Mouse (Mus musculus): ENCODE measurements at regions not wholly inside any gene's neighbourhood (a gene's known extent, or its start where the extent isn't known, plus 50 kb on each side); places are given as distances from the start of the nearest gene placed in this dataset.
A peak's percentile ranks its signal among the peaks of the same experiment; 100 is the strongest.

DNA sequence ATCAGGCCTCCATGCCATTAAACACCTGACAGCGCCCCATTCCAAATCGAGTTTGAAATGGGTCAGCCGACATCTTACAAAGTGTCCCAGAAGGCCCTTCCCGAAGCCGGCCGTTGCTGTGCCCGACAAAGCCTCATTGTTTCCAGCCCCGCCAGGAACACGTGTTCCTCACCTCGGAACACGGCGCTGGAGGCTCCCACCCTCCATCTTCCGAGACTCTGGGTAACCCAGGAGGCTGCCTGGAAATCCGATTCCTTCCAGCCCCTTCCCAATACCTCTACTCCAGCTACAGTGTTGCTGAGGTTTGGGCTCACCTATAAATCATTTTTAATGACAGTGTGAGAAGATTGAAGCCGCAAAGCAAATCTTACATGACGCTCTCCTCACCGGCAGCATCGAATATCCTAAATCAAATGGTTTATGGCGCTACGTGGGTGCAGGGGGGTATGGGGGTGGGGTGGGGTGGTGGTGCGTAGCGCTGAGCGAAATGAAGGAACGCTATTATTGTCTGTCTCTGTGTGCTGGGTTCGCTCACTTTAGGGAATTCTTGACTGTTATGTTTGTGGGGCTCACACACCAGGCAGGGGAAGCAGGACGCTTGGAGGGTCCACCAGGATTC lies 399.1 kb upstream of the Tbx3 start:
- no peak overlapping the region for H3K4me3 ChIP-seq (ENCODE audit: low read depth, low read length)
- no peaks in the 10 kb centered on the region for H3K27me3 ChIP-seq (replicated peaks; ENCODE audit: control insufficient read depth, insufficient read depth, low read length)
- no peaks in the 10 kb centered on the region for H3K4me1 ChIP-seq (ENCODE audit: control insufficient read depth, insufficient read depth, low read length)
- H3K36me3 ChIP-seq (ENCODE audit: control insufficient read depth, insufficient read depth, low read length): no peaks in the 10 kb centered on the region
- H3K27ac ChIP-seq (ENCODE audit: low read depth, low read length): no peak overlapping the region
- no peak overlapping the region for H3K4me2 ChIP-seq (ENCODE audit: low read length)
- no peak overlapping the region for H3K9ac ChIP-seq (ENCODE audit: low read length)
- ATAC-seq (no peak), DNase-seq (ENCODE audit: low spot score) (no peak)
- H3K9me3 ChIP-seq (replicated peaks; ENCODE audit: control insufficient read depth, low read length): no peaks in the 10 kb centered on the region
- WGBS: 89% methylated on average over 26 of the region's 26 CpGs

DNA sequence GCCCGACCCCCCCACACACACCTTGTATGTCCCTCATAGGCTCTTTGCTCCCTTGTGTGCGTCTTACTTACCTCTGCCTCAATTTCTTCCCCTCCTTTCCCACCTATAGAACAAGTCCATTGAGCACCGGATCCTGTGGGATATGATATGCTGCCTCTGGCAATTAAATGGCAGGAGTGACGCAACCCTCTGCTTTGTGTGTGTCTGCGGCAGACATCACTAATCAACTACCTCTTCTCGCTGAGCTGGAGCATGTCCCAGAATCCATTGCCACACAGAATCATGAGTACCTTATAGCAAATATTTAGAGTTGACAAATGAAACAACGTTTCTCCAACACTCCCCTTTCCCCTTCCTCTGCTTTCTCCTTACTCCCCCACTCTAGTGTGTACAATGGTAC lies 397.3 kb upstream of the Tbx3 start:
- H3K4me1 ChIP-seq (ENCODE audit: control insufficient read depth, insufficient read depth, low read length): no peaks in the 10 kb centered on the region
- H3K9me3 ChIP-seq (replicated peaks; ENCODE audit: control insufficient read depth, low read length): no peaks in the 10 kb centered on the region
- DNase-seq (ENCODE audit: low spot score) (no peak), ATAC-seq (no peak)
- H3K4me3 ChIP-seq (ENCODE audit: low read depth, low read length): no peak overlapping the region
- H3K36me3 ChIP-seq (ENCODE audit: control insufficient read depth, insufficient read depth, low read length): no peaks in the 10 kb centered on the region
- H3K4me2 ChIP-seq (ENCODE audit: low read length): no peak overlapping the region
- no peaks in the 10 kb centered on the region for H3K27me3 ChIP-seq (replicated peaks; ENCODE audit: control insufficient read depth, insufficient read depth, low read length)
- H3K9ac ChIP-seq (ENCODE audit: low read length): no peak overlapping the region
- 82% methylated on average over 7 of the region's 7 CpGs for WGBS
- no peak overlapping the region for H3K27ac ChIP-seq (ENCODE audit: low read depth, low read length)

DNA sequence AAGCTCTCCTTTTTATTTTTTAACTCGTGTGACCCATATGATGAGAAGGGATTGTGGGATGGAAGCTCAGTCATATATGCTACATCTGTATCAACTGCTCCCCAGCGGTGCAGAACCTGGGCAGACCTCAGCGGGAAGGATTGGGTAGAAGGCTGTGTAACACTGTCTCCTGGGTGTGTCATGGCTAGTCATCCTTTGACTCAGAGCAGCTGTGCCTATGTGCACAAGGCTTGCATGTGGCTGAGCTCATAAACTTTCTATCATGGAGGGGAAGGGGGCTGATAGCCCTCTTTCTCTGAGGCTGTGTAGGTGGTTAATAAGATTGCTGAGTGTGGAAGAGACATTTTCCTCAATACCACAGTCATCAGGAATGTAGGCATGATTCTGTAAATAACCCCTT lies 396.9 kb upstream of the Tbx3 start:
- Histone ChIP-seq H3K9ac (ENCODE audit: low read length) (no peak overlapping the region), H3K27ac (ENCODE audit: low read depth, low read length) (no peak overlapping the region), H3K4me2 (ENCODE audit: low read length) (no peak overlapping the region), H3K4me3 (ENCODE audit: low read depth, low read length) (no peak overlapping the region), H3K36me3 (ENCODE audit: control insufficient read depth, insufficient read depth, low read length) (no peaks in the 10 kb centered on the region), H3K4me1 (ENCODE audit: control insufficient read depth, insufficient read depth, low read length) (no peaks in the 10 kb centered on the region), H3K9me3 (replicated peaks; ENCODE audit: control insufficient read depth, low read length) (no peaks in the 10 kb centered on the region), H3K27me3 (replicated peaks; ENCODE audit: control insufficient read depth, insufficient read depth, low read length) (no peaks in the 10 kb centered on the region)
- ATAC-seq (no peak), DNase-seq (ENCODE audit: low spot score) (no peak)
- 81% methylated on average over 3 of the region's 3 CpGs for WGBS

DNA sequence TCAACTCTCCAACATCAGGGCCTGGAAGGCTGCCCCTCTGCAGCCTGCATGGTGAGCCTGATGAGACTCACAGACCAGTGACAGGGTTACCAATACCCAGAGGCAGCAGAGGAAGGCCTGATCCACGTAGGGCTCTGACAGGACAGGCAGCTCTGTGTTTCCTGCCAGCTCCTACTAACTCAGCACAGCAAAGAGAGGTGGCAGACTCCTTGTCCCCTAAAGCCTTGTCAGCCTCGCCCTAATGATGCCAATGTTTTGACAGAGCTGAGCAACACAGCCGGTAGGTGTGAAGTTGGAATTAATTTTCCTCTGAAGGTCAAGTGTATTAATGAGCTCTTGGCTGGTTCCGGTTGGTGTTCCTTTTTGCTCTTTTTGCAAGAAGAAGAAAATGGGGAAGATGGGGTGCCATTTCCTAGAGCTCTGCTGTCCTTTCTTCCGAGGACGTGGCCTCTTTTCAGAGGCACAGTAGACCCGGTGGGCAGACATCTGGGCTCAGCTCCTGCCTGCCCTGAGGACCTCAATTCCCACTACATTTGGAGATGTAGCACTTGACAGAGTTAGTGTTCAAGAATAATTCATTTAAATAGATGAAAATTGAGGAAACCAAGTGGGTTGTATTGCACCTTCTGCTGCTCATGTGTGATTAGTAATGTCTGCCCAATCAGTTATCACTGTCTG lies 395.5 kb upstream of the Tbx3 start:
- WGBS: 43% methylated on average over 7 of the region's 7 CpGs

DNA sequence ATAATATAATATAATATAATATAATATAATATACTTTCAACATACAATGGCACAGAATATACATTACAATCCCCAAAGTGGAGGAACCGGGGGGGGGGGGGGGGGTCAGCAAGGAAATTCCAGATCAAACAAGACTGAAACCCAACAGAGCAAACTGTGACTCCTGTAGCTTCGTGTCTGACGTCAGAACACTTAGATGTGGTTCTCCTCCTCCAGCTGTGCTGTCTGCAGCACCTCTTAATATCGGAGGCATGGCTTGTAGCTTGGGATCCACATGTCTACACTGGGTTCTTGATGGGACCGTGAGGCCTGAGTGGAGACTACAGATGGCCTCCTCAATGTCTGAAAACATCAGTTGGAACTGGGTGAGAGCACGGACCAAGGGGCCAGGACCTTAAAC lies 390.3 kb upstream of the Tbx3 start:
- no peak overlapping the region for H3K27ac ChIP-seq (ENCODE audit: low read depth, low read length)
- DNase-seq (ENCODE audit: low spot score) (no peak), ATAC-seq (no peak)
- H3K9ac ChIP-seq (ENCODE audit: low read length): no peak overlapping the region
- H3K4me2 ChIP-seq (ENCODE audit: low read length): no peak overlapping the region
- H3K9me3 ChIP-seq (replicated peaks; ENCODE audit: control insufficient read depth, low read length): no peaks in the 10 kb centered on the region; the same call in 1 of the 2 replicates
- no peaks in the 10 kb centered on the region for H3K4me1 ChIP-seq (ENCODE audit: control insufficient read depth, insufficient read depth, low read length)
- 89% methylated on average over 6 of the region's 6 CpGs for WGBS
- no peaks in the 10 kb centered on the region for H3K27me3 ChIP-seq (replicated peaks; ENCODE audit: control insufficient read depth, insufficient read depth, low read length)
- H3K4me3 ChIP-seq (ENCODE audit: low read depth, low read length): no peak overlapping the region
- H3K36me3 ChIP-seq (ENCODE audit: control insufficient read depth, insufficient read depth, low read length): no peaks in the 10 kb centered on the region

More for the DNA sequence above, 395.5 kb upstream of the Tbx3 start:
- peak; percentile 85 for ATAC-seq
- Histone ChIP-seq H3K27ac (ENCODE audit: low read depth, low read length) (no peak overlapping the region), H3K9ac (ENCODE audit: low read length) (no peak overlapping the region), H3K9me3 (replicated peaks; ENCODE audit: control insufficient read depth, low read length) (no peaks in the 10 kb centered on the region), H3K4me3 (ENCODE audit: low read depth, low read length) (no peak overlapping the region), H3K4me2 (ENCODE audit: low read length) (no peak overlapping the region), H3K36me3 (ENCODE audit: control insufficient read depth, insufficient read depth, low read length) (no peaks in the 10 kb centered on the region), H3K27me3 (replicated peaks; ENCODE audit: control insufficient read depth, insufficient read depth, low read length) (no peaks in the 10 kb centered on the region), H3K4me1 (ENCODE audit: control insufficient read depth, insufficient read depth, low read length) (no peaks in the 10 kb centered on the region)
- peak; percentile 78 for DNase-seq (ENCODE audit: low spot score)

DNA sequence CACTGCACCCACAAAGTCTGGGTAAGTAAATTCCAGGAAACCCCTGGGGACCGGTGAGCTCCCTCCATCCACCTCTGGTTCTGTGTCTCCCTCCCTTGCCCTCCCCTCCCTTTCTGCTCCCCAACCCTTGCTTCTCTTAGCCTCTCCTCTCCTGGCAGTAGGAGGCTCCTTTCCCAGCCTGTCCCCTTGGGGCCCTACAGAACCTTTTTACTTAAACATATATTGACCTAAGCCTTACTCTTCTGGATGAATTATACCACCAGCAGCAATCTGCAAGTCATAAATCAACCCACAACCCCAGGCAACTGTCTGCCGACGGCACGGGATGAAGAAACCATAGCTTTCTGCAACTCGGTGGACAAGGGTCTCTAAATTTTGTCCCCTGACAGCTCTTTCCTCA lies 380.7 kb upstream of the Tbx3 start:
- no peaks in the 10 kb centered on the region for H3K36me3 ChIP-seq (ENCODE audit: control insufficient read depth, insufficient read depth, low read length)
- no peaks in the 10 kb centered on the region for H3K27me3 ChIP-seq (replicated peaks; ENCODE audit: control insufficient read depth, insufficient read depth, low read length)
- WGBS: 89% methylated on average over 5 of the region's 5 CpGs
- no peaks in the 10 kb centered on the region for H3K9me3 ChIP-seq (replicated peaks; ENCODE audit: control insufficient read depth, low read length)
- no peak overlapping the region for H3K4me3 ChIP-seq (ENCODE audit: low read depth, low read length)
- DNase-seq (ENCODE audit: low spot score) (no peak), ATAC-seq (no peak)
- H3K4me2 ChIP-seq (ENCODE audit: low read length): no peak overlapping the region
- no peak overlapping the region for H3K27ac ChIP-seq (ENCODE audit: low read depth, low read length)
- no peaks in the 10 kb centered on the region for H3K4me1 ChIP-seq (ENCODE audit: control insufficient read depth, insufficient read depth, low read length)
- H3K9ac ChIP-seq (ENCODE audit: low read length): no peak overlapping the region

DNA sequence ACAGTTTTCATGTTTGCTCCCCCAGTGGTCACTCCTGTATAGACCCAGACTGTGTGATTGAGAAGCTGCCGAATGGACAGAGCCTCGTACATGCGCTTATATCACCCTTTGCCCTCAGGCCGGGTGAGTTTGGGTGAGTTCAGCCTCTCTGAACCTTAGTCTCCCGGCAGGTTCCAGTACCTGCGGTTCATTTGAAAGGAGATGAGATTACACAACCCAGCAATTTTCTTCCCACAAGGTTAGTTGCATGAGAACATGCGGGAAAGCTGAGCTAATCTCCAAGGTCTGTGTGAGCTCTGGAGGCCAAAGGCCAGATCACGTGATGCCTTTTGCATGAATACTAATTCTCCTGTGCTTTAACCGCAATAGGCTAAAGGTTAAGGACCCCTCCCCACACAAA lies 378.1 kb upstream of the Tbx3 start:
- no peak overlapping the region for H3K27ac ChIP-seq (ENCODE audit: low read depth, low read length)
- H3K36me3 ChIP-seq (ENCODE audit: control insufficient read depth, insufficient read depth, low read length): no peaks in the 10 kb centered on the region
- H3K9ac ChIP-seq (ENCODE audit: low read length): no peak overlapping the region
- H3K27me3 ChIP-seq (replicated peaks; ENCODE audit: control insufficient read depth, insufficient read depth, low read length): no peaks in the 10 kb centered on the region
- no peak overlapping the region for H3K4me3 ChIP-seq (ENCODE audit: low read depth, low read length)
- DNase-seq (ENCODE audit: low spot score) (no peak), ATAC-seq (no peak)
- WGBS: 87% methylated on average over 9 of the region's 9 CpGs
- H3K4me2 ChIP-seq (ENCODE audit: low read length): no peak overlapping the region
- H3K9me3 ChIP-seq (replicated peaks; ENCODE audit: control insufficient read depth, low read length): no peaks in the 10 kb centered on the region
- 0 out of 2 replicates have a peak, but pooled peaks cover 2% of the 10 kb centered on the region for H3K4me1 ChIP-seq (ENCODE audit: control insufficient read depth, insufficient read depth, low read length)

DNA sequence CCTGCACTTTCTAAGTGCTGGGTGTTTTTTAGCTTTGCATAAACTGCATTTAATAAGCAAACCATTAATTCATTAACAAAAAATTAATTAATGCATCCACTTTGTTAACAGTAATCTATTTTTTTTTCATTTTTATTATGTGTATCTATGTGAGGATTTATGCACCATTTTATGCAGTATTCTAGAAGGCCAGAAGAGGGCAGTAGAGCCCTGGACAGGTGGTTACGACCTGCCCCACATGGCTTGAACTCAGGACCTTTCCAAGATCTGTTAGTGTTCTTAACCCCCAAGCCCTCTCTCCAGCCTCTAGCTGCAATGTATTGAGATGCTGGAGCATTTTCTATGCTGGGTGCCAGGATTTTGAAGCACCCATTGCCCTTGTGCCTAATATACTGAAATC lies 377.6 kb upstream of the Tbx3 start:
- H3K4me2 ChIP-seq (ENCODE audit: low read length): no peak overlapping the region

DNA sequence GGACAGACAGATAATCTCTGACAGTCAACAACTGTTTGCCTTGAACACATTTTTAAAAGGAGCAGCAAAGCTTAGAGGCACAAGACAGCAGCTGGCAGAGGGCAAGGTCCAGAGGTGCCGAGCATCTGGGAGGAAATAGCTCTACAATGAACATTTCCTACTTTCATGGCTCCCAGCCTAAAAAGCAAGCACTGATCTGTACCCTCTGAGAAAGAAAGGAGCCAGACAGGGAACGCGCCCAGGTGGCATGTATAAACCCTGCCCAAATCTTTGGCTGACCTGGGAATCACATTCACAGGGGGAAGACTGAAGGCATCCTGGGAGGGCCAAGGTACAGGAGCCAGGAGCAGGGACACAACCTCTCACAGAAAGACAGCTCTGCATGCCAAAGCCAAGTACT lies 371.2 kb upstream of the Tbx3 start:
- Histone ChIP-seq H3K4me2 (ENCODE audit: low read length) (no peak overlapping the region), H3K4me1 (ENCODE audit: control insufficient read depth, insufficient read depth, low read length) (0 out of 2 replicates have a peak, but pooled peaks cover 2% of the 10 kb centered on the region), H3K27me3 (replicated peaks; ENCODE audit: control insufficient read depth, insufficient read depth, low read length) (0 out of 2 replicates have a peak, but pooled peaks cover 4% of the 10 kb centered on the region), H3K36me3 (ENCODE audit: control insufficient read depth, insufficient read depth, low read length) (no peaks in the 10 kb centered on the region), H3K27ac (ENCODE audit: low read depth, low read length) (no peak overlapping the region), H3K9ac (ENCODE audit: low read length) (no peak overlapping the region), H3K9me3 (replicated peaks; ENCODE audit: control insufficient read depth, low read length) (no peaks in the 10 kb centered on the region), H3K4me3 (ENCODE audit: low read depth, low read length) (no peak overlapping the region)
- WGBS: 81% methylated on average over 3 of the region's 3 CpGs
- DNase-seq (ENCODE audit: low spot score): no peak
- no peak for ATAC-seq

More for the DNA sequence above, 377.6 kb upstream of the Tbx3 start:
- 90% methylated on average over 1 of the region's 1 CpGs for WGBS
- no peak overlapping the region for H3K9ac ChIP-seq (ENCODE audit: low read length)
- H3K4me3 ChIP-seq (ENCODE audit: low read depth, low read length): no peak overlapping the region
- H3K4me1 ChIP-seq (ENCODE audit: control insufficient read depth, insufficient read depth, low read length): 0 out of 2 replicates have a peak, but pooled peaks cover 2% of the 10 kb centered on the region
- no peaks in the 10 kb centered on the region for H3K9me3 ChIP-seq (replicated peaks; ENCODE audit: control insufficient read depth, low read length)
- ATAC-seq (no peak), DNase-seq (ENCODE audit: low spot score) (no peak)
- H3K27ac ChIP-seq (ENCODE audit: low read depth, low read length): no peak overlapping the region
- no peaks in the 10 kb centered on the region for H3K36me3 ChIP-seq (ENCODE audit: control insufficient read depth, insufficient read depth, low read length)
- no peaks in the 10 kb centered on the region for H3K27me3 ChIP-seq (replicated peaks; ENCODE audit: control insufficient read depth, insufficient read depth, low read length)
